Comparison of ENCODE assay signal across 34 mouse cellular contexts in genomic region chr17:34830776-34831175, GRCm38 (mm10). TPM values are rescaled to one million over a fixed set of nuclear protein-coding genes. Genes with fewer than 3 reads are reported as not detected.
"Had no signal": no experiment of that assay in that cellular context is flagged by ENCODE, and none has a peak within 500 bp of the region (broad histone marks: within the 10 kb centered on the region; RNA-seq: fewer than 3 reads in every experiment).

No protein-coding gene starts in this region.

RNA-seq across cellular contexts. Expression of gene Cyp21a1, which starts 26.4 kb away (rescaled TPM):
- total RNA-seq: left cerebral cortex, postnatal 10 days; left cerebral cortex, postnatal 14 days; left cerebral cortex, postnatal 25 days; left cerebral cortex, postnatal 36 days; left cerebral cortex, postnatal 4 days; megakaryocyte progenitor cell, adult 5-6 weeks; megakaryocyte, adult 5-6 weeks; megakaryocyte-erythroid progenitor cell, adult 5-6 weeks; midbrain, postnatal 0 days; monocyte, adult 5-6 weeks had no signal
- polyA plus RNA-seq: limb, embryonic 10.5 days; limb, embryonic 11.5 days; limb, embryonic 12.5 days; limb, embryonic 13.5 days; liver, embryonic 11.5 days; liver, embryonic 12.5 days; liver, embryonic 13.5 days; liver, embryonic 14.5 days; liver, postnatal 0 days; lung, embryonic 14.5 days; lung, embryonic 15.5 days; lung, embryonic 16.5 days; lung, postnatal 0 days; macrophage; midbrain, embryonic 10.5 days; midbrain, embryonic 11.5 days; midbrain, embryonic 12.5 days; midbrain, embryonic 13.5 days; midbrain, embryonic 14.5 days; midbrain, embryonic 15.5 days; midbrain, embryonic 16.5 days; midbrain, postnatal 0 days; myocyte; neural tube, embryonic 11.5 days; neural tube, embryonic 12.5 days had no signal
